Mouse (Mus musculus) thymus, adult 2 months (tissue): ENCODE results near the gene Akain1. TPM values are rescaled to one million over a fixed set of nuclear protein-coding genes. Genes with fewer than 3 reads are reported as not detected.

Experiments
- DNase-seq: peaks from one replicate; pipeline ENCODE4 v3.0.0; 2021
- H3K27ac ChIP-seq: fragments of 200-500 bp; 2 replicates; pipeline ENCODE4 v1.5.1; 2012; ENCODE audit warnings: low read length, control low read depth; ENCODE audit not compliant: control insufficient read depth, insufficient read depth
- H3K27me3 ChIP-seq: fragments of 200-500 bp; 2 replicates; pipeline ENCODE4 v1.6.1; 2012; ENCODE audit warnings: mild to moderate bottlenecking, low read length, moderate library complexity, mixed read lengths; ENCODE audit not compliant: control insufficient read depth, insufficient read depth
- H3K36me3 ChIP-seq: fragments of 200-500 bp; 2 replicates; pipeline ENCODE4 v1.6.1; 2012; ENCODE audit warnings: mild to moderate bottlenecking, low read length, moderate library complexity; ENCODE audit not compliant: control insufficient read depth, insufficient read depth
- H3K4me1 ChIP-seq: fragments of 200-500 bp; replicated peaks from 2 replicates; pipeline ENCODE4 v1.6.1; 2012; ENCODE audit warnings: low read length; ENCODE audit not compliant: control insufficient read depth, insufficient read depth
- H3K4me3 ChIP-seq: fragments of 200-500 bp; 2 replicates; pipeline ENCODE4 v1.5.1; 2012; ENCODE audit warnings: mild to moderate bottlenecking, low read length, control low read depth, moderate library complexity; ENCODE audit not compliant: control insufficient read depth, insufficient read depth
- CTCF ChIP-seq: fragments of 200-500 bp; IDR thresholded peaks from 2 replicates; pipeline ENCODE4 v1.5.1; 2012; ENCODE audit warnings: mild to moderate bottlenecking, control low read depth, low read length, moderate library complexity, borderline replicate concordance; ENCODE audit not compliant: control insufficient read depth, poor library complexity, insufficient read depth; ENCODE audit errors: extremely low read depth
- POLR2A ChIP-seq: fragments of 200-500 bp; IDR thresholded peaks from 2 replicates; pipeline ENCODE4 v1.6.1; 2012; ENCODE audit warnings: mild to moderate bottlenecking, low read length, control low read depth, moderate library complexity; ENCODE audit not compliant: control insufficient read depth, poor library complexity, insufficient read depth; ENCODE audit errors: extremely low read depth
- WGBS: fragments of 180-500 bp; shearing (Covaris S2); methylation state at CpG from one replicate; pipeline ENCODE4 v1.1.7; 2018; 5-methylcytosine and 5-hydroxymethylcytosine counted together
- polyA plus RNA-seq: library from polyadenylated mRNA; depleted of rRNA; stranded (reverse); fragments of >200 nt; gene quantifications from 2 replicates; pipeline ENCODE4 v1.2.3, GENCODE M21; 2012

The Akain1 gene
- polyA plus RNA-seq, 1 experiment, result 0.08 TPM

DNA sequence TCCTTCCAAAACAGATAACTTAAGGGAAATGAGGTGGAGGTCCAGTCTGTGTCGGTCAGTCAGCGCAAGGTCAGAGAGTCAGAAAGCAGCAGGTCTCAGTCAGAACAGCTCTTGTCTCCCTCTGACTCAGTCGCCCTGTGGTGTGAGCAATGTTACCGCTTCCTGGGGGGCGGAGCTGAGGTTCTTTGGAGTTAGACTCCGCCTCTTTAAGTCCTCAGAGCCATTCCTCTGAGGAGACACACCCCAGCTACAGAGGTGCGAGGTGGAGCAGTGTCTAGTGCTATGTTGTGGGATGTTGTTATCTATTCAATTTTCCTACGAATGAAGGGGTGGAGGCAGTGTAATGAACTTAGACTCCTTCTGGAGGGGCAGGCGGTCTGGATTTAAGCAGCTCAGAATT is 1.9 kb downstream of the Akain1 start:
- peaks cover 9% of the 10 kb centered on the region; the same call in 1 of the 2 replicates for H3K27me3 ChIP-seq
- 22% methylated on average over 9 of the region's 9 CpGs for WGBS
- H3K4me1 ChIP-seq, result no peaks in the 10 kb centered on the region
- no peak for DNase-seq
- no peaks in the 10 kb centered on the region for H3K36me3 ChIP-seq
- H3K27ac ChIP-seq, result no peak overlapping the region
- no peak for TF ChIP-seq POLR2A
- no peak for TF ChIP-seq CTCF
- no peak overlapping the region for H3K4me3 ChIP-seq

DNA sequence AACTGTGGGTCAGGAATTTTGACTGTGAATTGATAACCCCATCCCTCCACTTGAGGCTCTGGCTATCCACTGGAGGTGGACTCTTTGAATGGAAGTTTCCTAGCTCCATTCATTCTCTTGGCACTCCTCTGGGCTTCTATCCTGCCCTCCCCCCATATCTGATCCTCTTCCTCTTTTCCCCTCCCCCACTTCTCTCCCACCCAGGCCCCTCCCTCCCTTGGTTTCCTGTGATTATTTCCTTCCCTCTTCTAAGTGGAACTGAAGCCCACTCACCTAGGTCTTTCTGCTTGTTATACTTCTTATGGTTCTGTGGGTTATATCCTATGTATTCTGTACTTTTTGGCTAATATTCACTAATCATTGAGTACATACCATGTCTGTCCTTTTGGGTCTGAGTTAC is 9.6 kb downstream of the Akain1 start:
- Histone ChIP-seq H3K4me3 (no peak overlapping the region), H3K27me3 (no peaks in the 10 kb centered on the region), H3K4me1 (no peaks in the 10 kb centered on the region), H3K27ac (no peak overlapping the region), H3K36me3 (no peaks in the 10 kb centered on the region)
- DNase-seq, result no peak
- TF ChIP-seq POLR2A (no peak), CTCF (no peak)

DNA sequence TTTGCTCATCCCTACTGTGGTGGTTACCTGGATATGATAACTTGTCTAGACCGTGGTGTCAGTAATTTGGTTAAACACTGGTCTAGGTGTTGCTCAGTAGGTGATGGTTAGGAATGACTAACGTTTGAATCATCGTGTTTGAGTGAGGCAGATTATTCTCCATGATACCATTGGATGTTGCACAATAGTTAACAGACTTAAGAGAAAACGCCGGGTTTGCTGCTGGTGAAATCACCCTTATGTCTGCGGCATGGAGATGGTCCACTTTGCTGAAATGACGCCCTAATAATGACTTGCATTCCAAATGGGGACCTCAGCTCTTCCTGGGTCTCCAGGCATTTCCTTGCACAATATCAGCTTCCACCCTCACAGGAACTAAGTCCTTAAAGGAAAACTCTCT is 22.6 kb downstream of the Akain1 start:
- Histone ChIP-seq H3K4me1 (no peaks in the 10 kb centered on the region), H3K4me3 (no peak overlapping the region), H3K27ac (no peak overlapping the region), H3K36me3 (no peaks in the 10 kb centered on the region), H3K27me3 (no peaks in the 10 kb centered on the region)
- TF ChIP-seq CTCF, result no peak
- no peak for TF ChIP-seq POLR2A
- no peak for DNase-seq
- 94% methylated on average over 7 of the region's 7 CpGs for WGBS

DNA sequence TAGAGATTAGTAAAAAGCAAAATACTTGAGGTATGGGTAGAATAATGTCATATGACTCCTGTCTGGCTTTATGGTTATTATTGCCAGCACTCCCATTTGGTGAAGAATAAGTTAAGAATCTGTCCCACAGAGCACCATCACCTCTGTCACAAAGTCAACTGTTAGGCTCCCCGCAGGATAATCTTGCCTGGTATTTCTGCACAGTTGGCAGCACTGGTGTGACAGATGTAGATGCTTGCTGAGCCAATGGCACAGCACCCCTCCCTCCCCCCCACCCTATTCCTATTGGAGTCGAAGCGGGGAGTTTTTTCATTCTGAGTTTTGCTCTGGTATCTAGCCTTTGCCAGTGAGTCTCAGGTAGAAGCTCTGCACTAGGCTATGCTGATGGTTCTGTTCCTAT is 23.9 kb downstream of the Akain1 start:
- TF ChIP-seq POLR2A (no peak), CTCF (no peak)
- no peak overlapping the region for H3K4me3 ChIP-seq
- WGBS, result 92% methylated on average over 3 of the region's 3 CpGs
- DNase-seq, result no peak
- H3K36me3 ChIP-seq, result no peaks in the 10 kb centered on the region
- no peak overlapping the region for H3K27ac ChIP-seq
- no peaks in the 10 kb centered on the region for H3K4me1 ChIP-seq
- H3K27me3 ChIP-seq, result no peaks in the 10 kb centered on the region

DNA sequence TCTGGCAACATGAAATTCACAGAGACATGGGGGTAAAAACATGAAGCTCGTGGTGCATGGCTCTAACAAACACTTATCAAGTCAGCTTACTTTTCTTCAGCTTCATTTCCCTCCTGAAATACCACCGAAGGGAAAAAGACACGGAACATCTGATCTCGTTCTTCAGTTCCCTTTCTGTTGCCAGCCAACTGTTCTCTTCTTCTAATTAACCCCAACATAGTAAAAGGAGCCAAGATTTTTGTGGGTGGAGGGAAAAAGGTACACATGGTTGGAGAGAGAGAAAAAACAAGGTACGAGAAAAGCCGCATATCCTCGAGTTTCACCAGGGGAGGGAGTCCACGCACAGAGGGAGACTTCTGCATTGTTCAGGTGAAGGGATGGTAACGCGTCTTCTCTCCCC is 32.0 kb downstream of the Akain1 start:
- WGBS, result 52% methylated on average over 10 of the region's 10 CpGs
- Histone ChIP-seq H3K36me3 (no peaks in the 10 kb centered on the region), H3K4me1 (no peaks in the 10 kb centered on the region), H3K4me3 (no peak overlapping the region), H3K27ac (no peak overlapping the region), H3K27me3 (no peaks in the 10 kb centered on the region)
- no peak for TF ChIP-seq POLR2A
- DNase-seq, result no peak

DNA sequence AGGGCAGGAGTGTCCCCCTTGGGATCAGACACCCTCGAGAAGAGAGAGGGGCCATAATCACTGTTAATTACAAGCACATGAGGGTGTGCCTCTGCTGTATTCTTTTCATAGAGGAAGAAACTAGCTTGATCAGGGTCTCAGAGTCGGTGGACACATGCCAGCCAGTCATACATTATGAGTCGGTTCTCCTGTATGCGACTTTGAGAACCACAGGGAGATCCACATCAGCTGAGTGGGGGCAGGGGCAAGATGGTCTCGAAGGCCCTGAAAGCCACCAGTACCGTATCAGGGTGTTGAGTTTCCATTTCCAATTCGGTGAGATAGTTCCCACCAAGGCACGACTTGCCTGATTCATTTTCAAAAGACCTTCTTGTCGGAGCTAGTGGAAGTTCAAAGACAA is 33.3 kb downstream of the Akain1 start:
- Histone ChIP-seq H3K4me1 (no peaks in the 10 kb centered on the region), H3K4me3 (no peak overlapping the region), H3K36me3 (no peaks in the 10 kb centered on the region), H3K27ac (no peak overlapping the region), H3K27me3 (no peaks in the 10 kb centered on the region)
- WGBS, result 65% methylated on average over 9 of the region's 9 CpGs
- no peak for DNase-seq
- TF ChIP-seq POLR2A (no peak), CTCF (no peak)

DNA sequence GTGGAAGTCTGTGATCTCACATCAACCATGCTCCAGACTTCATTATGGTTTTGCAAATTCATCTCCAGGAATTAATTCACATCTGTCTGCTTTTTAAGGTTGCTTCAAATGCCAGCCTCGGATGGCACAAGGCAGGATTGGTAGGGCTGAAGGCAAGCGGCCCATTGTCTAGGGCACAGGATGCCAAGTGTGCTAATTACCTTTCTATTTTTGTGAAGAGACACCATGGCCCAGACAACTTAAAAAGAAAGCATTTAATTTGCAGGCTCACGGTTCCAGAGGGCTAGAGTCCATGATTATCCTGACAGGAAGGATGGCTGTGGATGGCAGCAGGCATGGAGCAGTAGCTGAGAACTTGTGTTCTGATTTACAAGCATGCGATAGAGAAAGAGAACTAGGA is 35.0 kb downstream of the Akain1 start:
- DNase-seq, result no peak
- no peaks in the 10 kb centered on the region for H3K36me3 ChIP-seq
- 90% methylated on average over 4 of the region's 4 CpGs for WGBS

More for the DNA sequence above, 35.0 kb downstream of the Akain1 start:
- H3K27me3 ChIP-seq, result no peaks in the 10 kb centered on the region
- TF ChIP-seq POLR2A (no peak), CTCF (no peak)
- H3K4me1 ChIP-seq, result no peaks in the 10 kb centered on the region
- H3K4me3 ChIP-seq, result no peak overlapping the region
- H3K27ac ChIP-seq, result no peak overlapping the region
